Mouse (Mus musculus): ENCODE results near the gene Fem1a. TPM values are rescaled to one million over a fixed set of nuclear protein-coding genes. Genes with fewer than 3 reads are reported as not detected.

Gene Fem1a
- polyA plus RNA-seq, 1 experiment: 9.5 TPM

DNA sequence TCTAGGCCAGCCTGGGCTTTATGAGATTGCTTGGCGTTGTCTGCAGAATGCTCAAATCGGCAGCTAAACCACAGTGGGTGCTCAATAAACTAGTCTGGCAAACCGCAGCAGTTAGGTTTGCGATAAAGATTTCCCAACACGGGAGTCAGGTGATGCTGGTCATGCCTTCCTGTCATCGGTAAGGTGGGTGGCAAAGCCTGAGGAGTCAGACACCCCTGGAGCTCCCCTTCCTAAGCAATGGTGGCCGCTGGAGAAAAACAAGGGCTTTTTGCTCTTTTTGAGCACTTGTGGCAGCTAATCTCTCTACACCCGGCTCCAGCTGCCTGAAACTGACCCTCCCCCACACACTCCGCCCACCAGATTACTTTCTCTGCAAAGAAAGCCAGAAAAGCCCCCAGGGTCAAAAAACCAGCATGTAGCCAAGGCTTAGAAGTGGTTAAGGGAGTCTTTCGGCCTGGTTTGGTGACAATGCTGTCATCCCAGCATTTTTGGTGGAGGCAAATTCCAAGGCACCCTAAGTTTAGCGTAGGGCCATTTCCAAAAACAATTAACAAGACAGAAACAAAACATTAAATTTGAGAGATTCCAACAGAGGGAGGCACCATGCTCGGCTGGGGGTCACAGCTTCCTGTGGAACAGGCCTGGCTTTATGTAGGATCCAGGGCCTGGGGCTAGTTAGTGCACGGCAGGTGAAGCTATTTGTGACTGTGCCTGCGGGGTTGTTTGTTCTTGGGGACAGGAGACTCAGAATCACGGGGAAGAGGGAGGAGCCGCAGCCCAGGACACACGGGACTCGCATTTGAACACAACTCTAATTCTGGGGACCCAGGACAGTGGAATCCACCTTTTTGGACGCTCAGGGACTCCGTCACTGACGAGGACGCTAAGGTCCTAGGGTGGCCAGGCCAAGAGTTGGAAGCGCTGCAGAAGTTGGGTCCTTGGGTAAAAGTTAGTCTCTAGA is 33.0 kb downstream of the Fem1a start:
- Histone ChIP-seq H3K4me3 (replicated peaks) (peak overlapping the region; percentile 92), H3K36me3 (replicated peaks; ENCODE audit: low read length) (peaks cover 28% of the 10 kb centered on the region), H3K4me1 (peaks cover 80% of the 10 kb centered on the region), H3K9me3 (no peaks in the 10 kb centered on the region), H3K27me3 (replicated peaks) (no peaks in the 10 kb centered on the region)
- no peak for TF ChIP-seq FLI1 (IDR thresholded peaks at IDR 0.05; ENCODE audit: low read length)
- TF ChIP-seq GATA1 (IDR thresholded peaks at IDR 0.05; ENCODE audit: borderline replicate concordance, low read length): no peak

DNA sequence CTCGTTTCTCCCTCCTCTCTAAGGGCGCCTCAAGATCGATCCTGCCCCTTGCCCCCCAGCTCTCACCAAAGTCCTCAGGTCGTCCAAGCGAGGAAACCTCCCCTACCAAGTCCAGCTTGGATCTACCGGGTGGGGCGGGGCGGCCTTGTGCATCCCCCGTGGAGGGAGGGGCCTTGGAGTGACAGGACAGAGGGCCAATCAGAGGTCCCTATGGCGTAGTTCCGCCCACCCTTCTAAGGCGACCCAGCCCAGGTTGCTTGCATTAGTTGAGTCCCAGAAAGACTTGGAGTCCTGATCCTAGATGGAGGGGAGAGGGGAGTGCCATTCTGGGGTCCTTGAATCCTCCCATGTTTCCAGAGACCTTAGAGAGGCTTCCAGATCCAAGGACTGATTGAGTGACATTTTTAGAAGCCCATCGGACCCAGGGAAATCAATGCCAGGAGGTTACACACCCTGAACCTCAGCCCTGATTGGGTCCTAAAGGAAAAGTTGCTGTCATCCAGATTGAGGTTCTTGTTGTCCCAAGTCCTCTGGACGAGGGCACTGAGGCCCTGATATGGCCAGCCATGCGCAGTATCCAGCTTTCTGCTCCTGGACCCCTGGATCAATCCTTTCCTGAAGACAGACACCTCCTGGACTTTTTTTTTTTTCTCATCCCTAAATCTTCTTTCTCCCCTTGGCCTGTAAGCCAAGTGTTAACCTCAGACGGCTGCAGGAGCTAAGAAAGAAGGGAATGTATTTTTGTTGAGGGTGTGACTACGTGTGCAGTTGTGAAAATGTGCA is 34.0 kb downstream of the Fem1a start:
- no peaks in the 10 kb centered on the region for H3K9me3 ChIP-seq
- no peaks in the 10 kb centered on the region for H3K27me3 ChIP-seq (replicated peaks)
- no peak for TF ChIP-seq FLI1 (IDR thresholded peaks at IDR 0.05; ENCODE audit: low read length)
- TF ChIP-seq GATA1 (IDR thresholded peaks at IDR 0.05; ENCODE audit: borderline replicate concordance, low read length): no peak
- peak overlapping the region; percentile 92 for H3K4me3 ChIP-seq (replicated peaks)
- H3K36me3 ChIP-seq (replicated peaks; ENCODE audit: low read length): peaks cover 19% of the 10 kb centered on the region
- peaks cover 80% of the 10 kb centered on the region for H3K4me1 ChIP-seq

DNA sequence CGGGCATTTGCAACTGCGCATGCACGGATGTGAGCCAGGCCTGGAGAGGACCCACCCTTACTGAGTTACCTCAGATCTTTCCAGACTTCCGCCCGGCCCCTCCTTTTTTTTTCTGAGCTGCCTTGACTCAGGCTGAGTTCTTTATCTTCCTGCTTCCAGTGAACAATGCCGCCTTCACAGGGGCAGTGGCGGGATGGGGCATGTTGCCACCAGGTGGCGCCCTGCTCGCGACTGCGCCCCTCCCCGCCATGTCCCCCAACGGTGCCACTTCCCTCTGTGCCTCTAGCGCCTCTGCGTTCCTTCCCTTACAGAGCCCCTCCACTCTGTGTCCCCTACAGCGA is 34.5 kb downstream of the Fem1a start:
- Histone ChIP-seq H3K9me3 (no peaks in the 10 kb centered on the region), H3K4me3 (replicated peaks) (peak overlapping the region; percentile 92), H3K27me3 (replicated peaks) (no peaks in the 10 kb centered on the region), H3K4me1 (peaks cover 82% of the 10 kb centered on the region), H3K36me3 (replicated peaks; ENCODE audit: low read length) (peaks cover 13% of the 10 kb centered on the region)
- TF ChIP-seq FLI1 (IDR thresholded peaks at IDR 0.05; ENCODE audit: low read length) (no peak), GATA1 (IDR thresholded peaks at IDR 0.05; ENCODE audit: borderline replicate concordance, low read length) (no peak)

DNA sequence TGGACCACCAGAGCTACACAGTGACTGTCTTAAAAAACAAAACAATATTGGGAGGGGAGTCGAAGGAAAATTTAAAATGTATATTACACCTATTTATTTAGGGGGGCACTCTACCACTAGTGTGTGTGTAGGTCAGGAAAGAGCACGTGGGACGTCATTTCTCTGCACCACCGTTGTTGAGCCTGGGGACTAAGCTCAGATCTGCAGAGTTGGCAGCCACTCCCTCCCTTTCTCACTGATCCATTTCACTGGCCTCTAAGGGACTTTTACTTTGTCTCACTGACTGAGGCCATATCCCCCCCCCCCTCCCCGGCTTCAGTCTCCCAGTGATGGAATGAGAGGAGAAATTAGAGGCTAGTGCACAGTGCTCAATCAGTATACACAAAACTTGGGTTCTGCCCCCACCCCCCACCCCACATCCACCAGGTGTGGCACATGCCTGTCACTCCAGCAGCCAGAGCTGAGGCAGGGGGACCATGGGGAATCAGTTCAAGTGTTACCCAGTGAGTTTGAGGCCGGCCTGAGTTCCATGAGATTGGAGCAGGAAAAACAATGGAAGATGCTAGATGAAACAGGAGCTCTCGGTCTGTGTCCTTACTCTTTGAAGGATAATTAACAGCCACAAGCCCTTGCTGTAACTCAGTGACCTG is 35.3 kb downstream of the Fem1a start:
- peaks cover 78% of the 10 kb centered on the region for H3K4me1 ChIP-seq

DNA sequence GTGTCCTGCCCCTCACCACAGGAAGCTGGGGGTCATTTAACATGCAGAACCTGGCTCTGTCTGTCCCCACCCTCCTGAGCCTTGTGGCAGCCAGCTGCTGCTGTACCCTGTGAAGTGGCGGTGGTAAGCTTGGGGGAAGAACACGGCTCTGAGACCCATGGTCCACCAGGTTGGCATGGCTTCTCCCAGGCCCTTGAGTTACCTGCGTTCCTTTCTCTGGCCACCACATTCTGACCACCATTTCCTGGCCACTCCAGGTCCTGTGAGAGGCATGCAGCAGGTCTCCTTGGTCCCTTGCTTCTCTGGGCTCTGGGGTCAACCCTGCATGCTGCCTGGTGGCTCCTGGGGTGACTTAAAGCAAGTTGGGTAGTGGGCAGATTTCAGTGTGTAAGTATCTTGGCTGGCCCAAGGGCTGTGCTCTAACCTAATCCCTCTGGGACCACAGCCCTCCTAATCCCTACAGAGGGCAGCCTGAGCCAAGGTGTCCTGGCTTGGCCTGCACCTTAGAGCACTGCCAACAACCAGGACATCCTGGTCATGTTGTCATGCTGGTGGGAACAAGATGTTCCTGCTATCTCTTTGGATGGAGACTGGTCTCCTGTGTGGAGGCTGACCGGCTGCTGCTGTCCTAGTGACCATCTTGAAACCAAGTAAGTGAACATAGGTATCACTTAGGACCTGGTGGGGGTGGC is 36.1 kb downstream of the Fem1a start, which contains the start of gene Plin3:
Gene Plin3, minus strand, starts transcription at position 343 of the 692 bp plus-strand sequence.
- Histone ChIP-seq H3K36me3 (replicated peaks; ENCODE audit: low read length) (peaks cover 1% of the 10 kb centered on the region), H3K27me3 (replicated peaks) (no peaks in the 10 kb centered on the region), H3K4me1 (peaks cover 71% of the 10 kb centered on the region), H3K4me3 (replicated peaks) (peak within 1 kb of the TSS; percentile 92), H3K9me3 (no peaks in the 10 kb centered on the region)
- no peak for TF ChIP-seq FLI1 (IDR thresholded peaks at IDR 0.05; ENCODE audit: low read length)
- no peak for TF ChIP-seq GATA1 (IDR thresholded peaks at IDR 0.05; ENCODE audit: borderline replicate concordance, low read length)

More for the DNA sequence above, 35.3 kb downstream of the Fem1a start:
- no peak for TF ChIP-seq FLI1 (IDR thresholded peaks at IDR 0.05; ENCODE audit: low read length)
- TF ChIP-seq GATA1 (IDR thresholded peaks at IDR 0.05; ENCODE audit: borderline replicate concordance, low read length): no peak
- no peaks in the 10 kb centered on the region for H3K27me3 ChIP-seq (replicated peaks)
- no peaks in the 10 kb centered on the region for H3K9me3 ChIP-seq
- H3K36me3 ChIP-seq (replicated peaks; ENCODE audit: low read length): peaks cover 5% of the 10 kb centered on the region
- peak overlapping the region; percentile 92 for H3K4me3 ChIP-seq (replicated peaks)

DNA sequence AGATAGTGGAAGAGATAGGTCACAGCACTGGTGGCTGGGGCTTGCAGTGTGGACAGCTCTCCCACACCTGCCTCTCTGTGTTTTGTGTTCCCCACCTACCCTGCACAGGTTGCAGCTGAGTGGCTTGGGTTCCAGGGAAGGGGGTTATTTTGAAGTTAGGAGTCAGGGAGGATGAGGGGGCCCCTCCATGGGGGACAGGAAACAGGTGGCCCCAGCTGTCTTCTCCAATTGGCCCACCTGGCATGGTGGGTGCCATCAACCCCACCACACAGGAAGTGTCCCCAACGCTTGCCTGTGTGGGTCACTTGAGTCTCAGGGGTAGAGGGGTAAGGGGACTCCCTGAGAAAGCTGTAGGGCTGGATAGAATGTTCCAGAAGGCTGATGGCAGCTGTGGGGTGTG is 36.7 kb downstream of the Fem1a start:
- H3K36me3 ChIP-seq (replicated peaks; ENCODE audit: low read length): no peaks in the 10 kb centered on the region
- no peaks in the 10 kb centered on the region for H3K9me3 ChIP-seq
- peaks cover 65% of the 10 kb centered on the region for H3K4me1 ChIP-seq
- H3K27me3 ChIP-seq (replicated peaks): no peaks in the 10 kb centered on the region
- no peak overlapping the region for H3K4me3 ChIP-seq (replicated peaks)
- no peak for TF ChIP-seq FLI1 (IDR thresholded peaks at IDR 0.05; ENCODE audit: low read length)
- TF ChIP-seq GATA1 (IDR thresholded peaks at IDR 0.05; ENCODE audit: borderline replicate concordance, low read length): no peak

DNA sequence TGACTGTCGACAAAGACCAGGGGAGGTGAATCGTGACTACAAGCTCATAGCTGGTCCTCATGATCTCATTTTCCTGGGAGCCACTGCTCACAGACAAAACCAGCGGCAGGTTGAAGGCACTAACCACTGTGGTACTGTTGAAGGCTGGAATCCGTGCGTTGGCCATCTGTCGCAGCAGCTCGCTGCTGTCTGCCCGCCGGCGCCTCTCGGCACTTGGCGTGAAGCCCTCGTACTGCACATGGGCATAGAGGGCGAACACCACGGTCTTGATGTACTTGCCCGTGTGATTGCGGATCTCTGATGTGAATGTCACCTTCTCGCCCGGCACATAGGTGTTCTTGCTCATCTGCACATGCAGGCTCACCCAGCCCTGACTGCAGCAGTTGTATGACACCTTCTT is 37.6 kb downstream of the Fem1a start:
- TF ChIP-seq GATA1 (IDR thresholded peaks at IDR 0.05; ENCODE audit: borderline replicate concordance, low read length) (no peak), FLI1 (IDR thresholded peaks at IDR 0.05; ENCODE audit: low read length) (no peak)

DNA sequence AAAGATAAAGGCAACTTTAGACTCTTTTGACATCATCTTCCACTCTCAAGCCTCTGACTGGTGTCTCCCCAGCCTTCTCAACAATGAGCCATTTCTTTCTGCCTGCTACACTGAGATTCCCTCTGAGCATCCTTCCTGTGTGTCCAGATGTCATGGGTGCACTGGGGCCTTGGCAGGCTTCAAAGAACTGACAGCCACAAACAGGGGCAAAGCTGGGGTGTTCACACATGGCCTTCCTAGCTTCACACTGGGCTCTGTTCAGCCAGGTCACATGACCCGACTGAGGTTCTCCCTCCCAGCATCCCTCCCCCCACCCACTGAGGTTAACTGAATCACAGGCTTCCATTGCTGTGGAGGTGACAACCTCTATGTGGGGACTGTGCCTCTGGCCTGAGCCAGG is 39.6 kb downstream of the Fem1a start:
- Histone ChIP-seq H3K27me3 (replicated peaks) (peaks cover 2% of the 10 kb centered on the region), H3K4me3 (replicated peaks) (no peak overlapping the region), H3K4me1 (peaks cover 36% of the 10 kb centered on the region), H3K36me3 (replicated peaks; ENCODE audit: low read length) (no peaks in the 10 kb centered on the region), H3K9me3 (no peaks in the 10 kb centered on the region)
- TF ChIP-seq GATA1 (IDR thresholded peaks at IDR 0.05; ENCODE audit: borderline replicate concordance, low read length): no peak
- TF ChIP-seq FLI1 (IDR thresholded peaks at IDR 0.05; ENCODE audit: low read length): no peak

More for the DNA sequence above, 37.6 kb downstream of the Fem1a start:
- Histone ChIP-seq H3K27me3 (replicated peaks) (no peaks in the 10 kb centered on the region), H3K36me3 (replicated peaks; ENCODE audit: low read length) (no peaks in the 10 kb centered on the region), H3K4me1 (peaks cover 55% of the 10 kb centered on the region), H3K4me3 (replicated peaks) (no peak overlapping the region), H3K9me3 (no peaks in the 10 kb centered on the region)

DNA sequence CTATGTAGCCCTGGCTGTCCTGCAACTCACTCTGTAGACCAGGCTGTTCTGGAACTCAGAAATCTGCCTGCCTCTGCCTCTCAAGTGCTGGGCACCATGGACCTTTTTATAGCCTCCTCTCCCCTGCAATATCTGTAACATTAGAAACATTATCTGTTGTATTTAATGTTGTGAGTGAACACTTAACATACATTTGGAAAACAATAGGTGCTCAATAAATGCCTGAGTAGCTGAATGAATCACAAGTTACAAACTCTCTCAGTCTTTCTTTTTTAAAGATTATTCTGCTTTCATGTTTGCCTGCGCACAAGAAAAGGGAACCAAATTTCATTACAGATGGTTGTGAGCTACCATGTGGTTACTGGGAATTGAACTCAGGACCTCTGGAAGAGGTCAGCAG is 41.6 kb downstream of the Fem1a start:
- Histone ChIP-seq H3K9me3 (no peaks in the 10 kb centered on the region), H3K4me3 (replicated peaks) (no peak overlapping the region), H3K36me3 (replicated peaks; ENCODE audit: low read length) (no peaks in the 10 kb centered on the region), H3K4me1 (peaks cover 26% of the 10 kb centered on the region), H3K27me3 (replicated peaks) (peaks cover 2% of the 10 kb centered on the region)
- TF ChIP-seq GATA1 (IDR thresholded peaks at IDR 0.05; ENCODE audit: borderline replicate concordance, low read length) (no peak), FLI1 (IDR thresholded peaks at IDR 0.05; ENCODE audit: low read length) (no peak)
